Mouse (Mus musculus) spleen, embryonic (tissue): Measurements from ENCODE around the gene Inip.

Experiments used
- CTCF ChIA-PET: fragments of 350-600 bp; sonication (Branson Sonifier 250); formaldehyde crosslinking; loops from one replicate; lab custom pipeline; 2022; lab: Charles Lee

The Inip gene

GRCm38 (mm10) chr4:59801489-59801888, at the start of gene Inip:
Inip (minus strand) TSS chr4:59801589.
- CTCF ChIA-PET: interaction anchor here (0.6 kb wide), 1 partner anchor 94 kb away, joined by 5 read pairs; no protein-coding TSS in a partner anchor

- CTCF ChIA-PET: interaction anchor here (0.6 to 1.2 kb wide), 3 partner anchors 21 to 55 kb away, joined by 3 to 4 read pairs (median 4); no protein-coding TSS in a partner anchor
Measured at GRCm38 (mm10) chr4:59850181-59850580, 48.8 kb upstream of the Inip start.

- CTCF ChIA-PET: interaction anchor here (0.9 kb wide), 1 partner anchor 61 kb away, joined by 3 read pairs; no protein-coding TSS in a partner anchor
Measured at GRCm38 (mm10) chr4:59847447-59847846, 46.1 kb upstream of the Inip start.

GRCm38 (mm10) chr4:59845245-59845637, 43.9 kb upstream of the Inip start:
- CTCF ChIA-PET: no interaction called here

GRCm38 (mm10) chr4:59844460-59845244, 43.3 kb upstream of the Inip start:
- CTCF ChIA-PET: interaction anchor here (0.6 to 0.9 kb wide), 2 partner anchors 16 to 64 kb away, joined by 3 to 5 read pairs; no protein-coding TSS in a partner anchor

- CTCF ChIA-PET: no interaction called here
Measured at GRCm38 (mm10) chr4:59837659-59838058, 36.3 kb upstream of the Inip start.

GRCm38 (mm10) chr4:59832810-59833209, 31.4 kb upstream of the Inip start:
- CTCF ChIA-PET: interaction anchor here (0.7 kb wide), 1 partner anchor 283 kb away, joined by 3 read pairs; no protein-coding TSS in a partner anchor

GRCm38 (mm10) chr4:59831038-59831437, 29.6 kb upstream of the Inip start:
- CTCF ChIA-PET: no interaction called here

- CTCF ChIA-PET: interaction anchor here (0.6 kb wide), 1 partner anchor 15 kb away, joined by 3 read pairs; no protein-coding TSS in a partner anchor
Measured at GRCm38 (mm10) chr4:59829072-59829471, 27.7 kb upstream of the Inip start.

GRCm38 (mm10) chr4:59826381-59826780, 25.0 kb upstream of the Inip start:
- CTCF ChIA-PET: no interaction called here

- CTCF ChIA-PET: no interaction called here
Measured at GRCm38 (mm10) chr4:59825634-59826033, 24.2 kb upstream of the Inip start.

GRCm38 (mm10) chr4:59824860-59825259, 23.5 kb upstream of the Inip start:
- CTCF ChIA-PET: interaction anchor here (0.6 kb wide), 1 partner anchor 1865 kb away, joined by 7 read pairs; no protein-coding TSS in a partner anchor

- CTCF ChIA-PET: interaction anchor here (1.3 kb wide), 1 partner anchor 10 kb away, joined by 3 read pairs; no protein-coding TSS in a partner anchor
Measured at GRCm38 (mm10) chr4:59823470-59823869, 22.1 kb upstream of the Inip start.

GRCm38 (mm10) chr4:59822119-59822518, 20.7 kb upstream of the Inip start:
- CTCF ChIA-PET: interaction anchor here (1.3 kb wide), 1 partner anchor 9 kb away, joined by 3 read pairs; no protein-coding TSS in a partner anchor

- CTCF ChIA-PET: no interaction called here
Measured at GRCm38 (mm10) chr4:59821516-59821915, 20.1 kb upstream of the Inip start.

GRCm38 (mm10) chr4:59819477-59820022, 18.2 kb upstream of the Inip start:
- CTCF ChIA-PET: interaction anchor here (1.2 kb wide), 2 partner anchors 14 to 20 kb away, joined by 3 to 4 read pairs; partner anchors contain the start of gene Snx30

- CTCF ChIA-PET: interaction anchor here (1.2 kb wide), 1 partner anchor 21 kb away, joined by 4 read pairs; no protein-coding TSS in a partner anchor
Measured at GRCm38 (mm10) chr4:59819054-59819472, 17.7 kb upstream of the Inip start.

- CTCF ChIA-PET: interaction anchor here (0.6 to 1.2 kb wide), 2 partner anchors 21 to 40 kb away, joined by 4 to 5 read pairs; no protein-coding TSS in a partner anchor
Measured at GRCm38 (mm10) chr4:59818498-59818897, 17.1 kb upstream of the Inip start.

GRCm38 (mm10) chr4:59817790-59818189, 16.4 kb upstream of the Inip start:
- CTCF ChIA-PET: interaction anchor here (0.9 kb wide), 1 partner anchor 9 kb away, joined by 4 read pairs; no protein-coding TSS in a partner anchor

- CTCF ChIA-PET: interaction anchor here (0.5 to 2.4 kb wide), 5 partner anchors 10 to 969 kb away, joined by 3 to 10 read pairs (median 3); partner anchors contain the start of gene Snx30
Measured at GRCm38 (mm10) chr4:59816477-59816876, 15.1 kb upstream of the Inip start.

GRCm38 (mm10) chr4:59816016-59816415, 14.6 kb upstream of the Inip start:
- CTCF ChIA-PET: interaction anchor here (0.7 to 2.4 kb wide), 3 partner anchors 10 to 34 kb away, joined by 3 to 10 read pairs (median 3); partner anchors contain the start of gene Snx30
